Mouse (Mus musculus): ENCODE data around the gene Pdzd11. TPM values are rescaled to one million over a fixed set of nuclear protein-coding genes. Genes with fewer than 3 reads are reported as not detected.

Gene Pdzd11
- polyA plus RNA-seq, 1 experiment from 2014 or later, result 138 TPM

DNA sequence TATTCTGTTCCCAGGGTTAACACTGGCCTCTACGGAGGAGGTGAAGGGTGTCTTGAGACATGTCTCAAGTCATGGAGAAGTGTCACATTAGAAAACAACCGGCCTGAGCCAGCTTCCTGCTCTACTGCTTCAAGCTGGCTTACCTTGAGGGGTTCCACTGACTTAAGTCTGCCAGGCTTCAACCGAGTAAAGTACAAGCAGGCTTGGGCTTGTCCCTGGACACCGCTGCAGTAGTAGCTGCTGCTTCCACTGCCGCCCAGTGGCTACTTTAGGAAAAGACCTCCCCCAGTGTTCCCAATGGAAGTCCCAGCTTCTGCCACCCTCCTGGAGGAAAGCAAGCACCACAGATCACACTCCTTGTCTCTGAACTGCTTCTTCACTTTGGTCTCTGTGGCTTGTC lies 28.9 kb downstream of the Pdzd11 start:
- WGBS, result 22% methylated on average over 5 of the region's 5 CpGs
- ATAC-seq (ENCODE audit: low FRiP score, low read depth), result 0 out of 2 replicates have a peak, but pooled peaks have one; percentile 34
- H3K27me3 ChIP-seq, result peaks cover 34% of the 10 kb centered on the region

DNA sequence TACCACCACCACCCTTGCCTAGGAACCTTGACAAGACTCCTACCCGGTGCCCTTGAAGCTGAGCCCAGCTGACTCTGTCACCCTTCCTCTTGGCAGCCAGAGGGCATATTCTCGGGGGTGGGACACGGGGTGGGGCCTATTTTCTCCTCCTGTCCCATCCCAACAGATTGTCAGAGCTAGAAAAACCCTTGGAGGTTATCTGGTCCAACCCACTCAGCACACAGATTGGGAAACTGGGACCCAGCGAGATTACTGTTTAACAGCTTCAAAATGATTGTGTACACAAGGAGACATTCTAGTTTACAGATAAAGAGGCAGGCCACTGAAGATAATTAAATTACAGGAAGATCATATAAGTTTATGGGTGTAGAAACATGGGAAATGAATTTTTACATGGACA lies 31.6 kb downstream of the Pdzd11 start, which contains the start of gene P2ry4:
P2ry4 (minus strand) TSS at position 79 of the 400 bp plus-strand sequence.
- Histone ChIP-seq H3K27ac (replicated peaks) (no peak within 1 kb of the TSS), H3K4me1 (no peaks in the 10 kb centered on the region), H3K4me3 (no peak within 1 kb of the TSS), H3K4me2 (replicated peaks) (no peak within 1 kb of the TSS), H3K36me3 (no peaks in the 10 kb centered on the region), H3K9me3 (no peaks in the 10 kb centered on the region), H3K9ac (replicated peaks) (no peak within 1 kb of the TSS), H3K27me3 (peaks cover 20% of the 10 kb centered on the region)
- WGBS, result 68% methylated on average over 4 of the region's 4 CpGs
- ATAC-seq (ENCODE audit: low FRiP score, low read depth), result no peak

More for the DNA sequence above, 28.9 kb downstream of the Pdzd11 start:
- Histone ChIP-seq H3K4me1 (no peaks in the 10 kb centered on the region), H3K27ac (replicated peaks) (no peak overlapping the region), H3K4me3 (no peak overlapping the region), H3K9ac (replicated peaks) (no peak overlapping the region), H3K36me3 (no peaks in the 10 kb centered on the region), H3K4me2 (replicated peaks) (no peak overlapping the region), H3K9me3 (no peaks in the 10 kb centered on the region)

Other genes with a start within 250 kb of the Pdzd11 start
- not detected in 2 replicates for gene Otud6a, start 197.6 kb downstream of the Pdzd11 start, polyA plus RNA-seq (2016; fragmentation: Nextera tagmentation; extraction: Ambion mirVana)
- 0.37 and 0.43 TPM in 2 replicates for gene Awat2, start 183.9 kb downstream of the Pdzd11 start, polyA plus RNA-seq (2016; fragmentation: Nextera tagmentation; extraction: Ambion mirVana)
- gene Igbp1, start 132.3 kb downstream of the Pdzd11 start, polyA plus RNA-seq (2016; fragmentation: Nextera tagmentation; extraction: Ambion mirVana), result 31.0 and 32.1 TPM in 2 replicates
- not detected in 2 replicates for gene Dgat2l6, start 101.7 kb downstream of the Pdzd11 start, polyA plus RNA-seq (2016; fragmentation: Nextera tagmentation; extraction: Ambion mirVana)
- not detected in 2 replicates for gene Awat1, start 54.3 kb downstream of the Pdzd11 start, polyA plus RNA-seq (2016; fragmentation: Nextera tagmentation; extraction: Ambion mirVana)
- gene P2ry4, start 31.7 kb downstream of the Pdzd11 start, polyA plus RNA-seq (2016; fragmentation: Nextera tagmentation; extraction: Ambion mirVana), result not detected in 2 replicates
- gene Arr3, start 21.1 kb downstream of the Pdzd11 start, polyA plus RNA-seq (2016; fragmentation: Nextera tagmentation; extraction: Ambion mirVana), result not detected in 2 replicates
- gene Kif4, start 831 bp downstream of the Pdzd11 start, polyA plus RNA-seq (2016; fragmentation: Nextera tagmentation; extraction: Ambion mirVana), result 39.2 and 44.3 TPM in 2 replicates
- 12.8 and 14.5 TPM in 2 replicates for gene Gdpd2, start 103.3 kb upstream of the Pdzd11 start, polyA plus RNA-seq (2016; fragmentation: Nextera tagmentation; extraction: Ambion mirVana)
- 20.0 and 20.8 TPM in 2 replicates for gene Dlg3, start 141.2 kb upstream of the Pdzd11 start, polyA plus RNA-seq (2016; fragmentation: Nextera tagmentation; extraction: Ambion mirVana)